Mouse (Mus musculus): ENCODE data around the gene Ppp1r27. TPM values are rescaled to one million over a fixed set of nuclear protein-coding genes. Genes with fewer than 3 reads are reported as not detected.
A peak's percentile ranks its signal among the peaks of the same experiment; 100 is the strongest.

The Ppp1r27 gene
- polyA plus RNA-seq, 1 experiment from 2014 or later: 1.7 TPM

- no peaks in the 10 kb centered on the region for H3K9me3 ChIP-seq
- H3K27ac ChIP-seq: no peak overlapping the region
- H3K4me2 ChIP-seq: no peak overlapping the region
- no peaks in the 10 kb centered on the region for H3K27me3 ChIP-seq
- no peak overlapping the region for H3K9ac ChIP-seq
- WGBS: 59% methylated on average over 5 of the region's 5 CpGs
- H3K36me3 ChIP-seq: no peaks in the 10 kb centered on the region
- no peak for ATAC-seq (ENCODE audit: borderline replicate concordance, extremely low read depth, low FRiP score, low TSS enrichment)
- H3K4me3 ChIP-seq: no peak overlapping the region
- peaks cover 23% of the 10 kb centered on the region for H3K4me1 ChIP-seq
Measured at GRCm38 (mm10) chr11:120552736-120553135, 1.8 kb upstream of the Ppp1r27 start.

GRCm38 (mm10) chr11:120549986-120550809, 734 bp downstream of the Ppp1r27 start:
- Histone ChIP-seq H3K36me3 (no peaks in the 10 kb centered on the region), H3K9me3 (no peaks in the 10 kb centered on the region), H3K27me3 (no peaks in the 10 kb centered on the region), H3K9ac (peak overlapping the region; percentile 99), H3K4me3 (peak overlapping the region; percentile 95), H3K27ac (peak overlapping the region; percentile 96), H3K4me1 (peaks cover 27% of the 10 kb centered on the region), H3K4me2 (peak overlapping the region; percentile 89)
- ATAC-seq (ENCODE audit: borderline replicate concordance, extremely low read depth, low FRiP score, low TSS enrichment): no peak
- 52% methylated on average over 11 of the region's 11 CpGs for WGBS

GRCm38 (mm10) chr11:120549168-120549945, 1.6 kb downstream of the Ppp1r27 start, which contains the start of gene Mcrip1:
TSS of gene Mcrip1 (minus strand) at chr11:120549727.
- Histone ChIP-seq H3K9me3 (no peaks in the 10 kb centered on the region), H3K4me2 (peak within 1 kb of the TSS; percentile 89), H3K27me3 (no peaks in the 10 kb centered on the region), H3K36me3 (peaks cover 3% of the 10 kb centered on the region), H3K9ac (peak within 1 kb of the TSS; percentile 99), H3K27ac (peak within 1 kb of the TSS; percentile 96), H3K4me1 (peaks cover 27% of the 10 kb centered on the region), H3K4me3 (peak within 1 kb of the TSS; percentile 95)
- WGBS: under 1% methylated on average over 71 of the region's 87 CpGs
- ATAC-seq (ENCODE audit: borderline replicate concordance, extremely low read depth, low FRiP score, low TSS enrichment): peak; percentile 84

GRCm38 (mm10) chr11:120548786-120549167, 2.2 kb downstream of the Ppp1r27 start:
- no peaks in the 10 kb centered on the region for H3K27me3 ChIP-seq
- ATAC-seq (ENCODE audit: borderline replicate concordance, extremely low read depth, low FRiP score, low TSS enrichment): no peak
- no peaks in the 10 kb centered on the region for H3K9me3 ChIP-seq
- WGBS: 14% methylated on average over 7 of the region's 7 CpGs
- peaks cover 27% of the 10 kb centered on the region for H3K4me1 ChIP-seq
- H3K9ac ChIP-seq: peak overlapping the region; percentile 99
- peak overlapping the region; percentile 96 for H3K27ac ChIP-seq
- peak overlapping the region; percentile 89 for H3K4me2 ChIP-seq
- peak overlapping the region; percentile 95 for H3K4me3 ChIP-seq
- H3K36me3 ChIP-seq: peaks cover 9% of the 10 kb centered on the region

GRCm38 (mm10) chr11:120548214-120548613, 2.7 kb downstream of the Ppp1r27 start:
- H3K4me3 ChIP-seq: peak overlapping the region; percentile 95; the same call in 1 of the 2 replicates

GRCm38 (mm10) chr11:120547469-120547868, 3.5 kb downstream of the Ppp1r27 start:
- peaks cover 27% of the 10 kb centered on the region for H3K4me1 ChIP-seq
- 46% methylated on average over 2 of the region's 2 CpGs for WGBS
- H3K9ac ChIP-seq: no peak overlapping the region
- H3K4me2 ChIP-seq: no peak overlapping the region
- H3K36me3 ChIP-seq: peaks cover 22% of the 10 kb centered on the region
- no peaks in the 10 kb centered on the region for H3K9me3 ChIP-seq
- no peak overlapping the region for H3K4me3 ChIP-seq
- no peak for ATAC-seq (ENCODE audit: borderline replicate concordance, extremely low read depth, low FRiP score, low TSS enrichment)
- no peak overlapping the region for H3K27ac ChIP-seq
- H3K27me3 ChIP-seq: no peaks in the 10 kb centered on the region

More at GRCm38 (mm10) chr11:120548214-120548613, 2.7 kb downstream of the Ppp1r27 start:
- Histone ChIP-seq H3K4me1 (peaks cover 27% of the 10 kb centered on the region), H3K27me3 (no peaks in the 10 kb centered on the region), H3K9me3 (no peaks in the 10 kb centered on the region), H3K4me2 (peak overlapping the region; percentile 89), H3K27ac (no peak overlapping the region), H3K9ac (peak overlapping the region; percentile 99; the same call in 1 of the 2 replicates), H3K36me3 (peaks cover 15% of the 10 kb centered on the region)
- 70% methylated on average over 3 of the region's 3 CpGs for WGBS
- ATAC-seq (ENCODE audit: borderline replicate concordance, extremely low read depth, low FRiP score, low TSS enrichment): no peak

GRCm38 (mm10) chr11:120545964-120546363, 5.0 kb downstream of the Ppp1r27 start:
- 91% methylated on average over 3 of the region's 3 CpGs for WGBS
- no peak overlapping the region for H3K4me3 ChIP-seq
- H3K36me3 ChIP-seq: peaks cover 25% of the 10 kb centered on the region
- peaks cover 27% of the 10 kb centered on the region for H3K4me1 ChIP-seq
- ATAC-seq (ENCODE audit: borderline replicate concordance, extremely low read depth, low FRiP score, low TSS enrichment): no peak
- H3K27me3 ChIP-seq: no peaks in the 10 kb centered on the region
- no peak overlapping the region for H3K27ac ChIP-seq
- H3K4me2 ChIP-seq: no peak overlapping the region
- no peaks in the 10 kb centered on the region for H3K9me3 ChIP-seq
- H3K9ac ChIP-seq: no peak overlapping the region

- H3K4me2 ChIP-seq: no peak overlapping the region
- peaks cover 28% of the 10 kb centered on the region for H3K4me1 ChIP-seq
- no peak overlapping the region for H3K4me3 ChIP-seq
- H3K9ac ChIP-seq: no peak overlapping the region
- H3K36me3 ChIP-seq: peaks cover 25% of the 10 kb centered on the region
- H3K9me3 ChIP-seq: no peaks in the 10 kb centered on the region
- no peak overlapping the region for H3K27ac ChIP-seq
- H3K27me3 ChIP-seq: no peaks in the 10 kb centered on the region
- 76% methylated on average over 6 of the region's 6 CpGs for WGBS
- no peak for ATAC-seq (ENCODE audit: borderline replicate concordance, extremely low read depth, low FRiP score, low TSS enrichment)
Measured at GRCm38 (mm10) chr11:120542376-120542775, 8.6 kb downstream of the Ppp1r27 start.

- WGBS: 39% methylated on average over 4 of the region's 4 CpGs
- ATAC-seq (ENCODE audit: borderline replicate concordance, extremely low read depth, low FRiP score, low TSS enrichment): no peak
- no peak overlapping the region for H3K9ac ChIP-seq
- no peaks in the 10 kb centered on the region for H3K9me3 ChIP-seq
- peaks cover 25% of the 10 kb centered on the region for H3K36me3 ChIP-seq
- H3K4me2 ChIP-seq: no peak overlapping the region
- H3K27ac ChIP-seq: no peak overlapping the region
- no peak overlapping the region for H3K4me3 ChIP-seq
- H3K27me3 ChIP-seq: no peaks in the 10 kb centered on the region
- peaks cover 27% of the 10 kb centered on the region for H3K4me1 ChIP-seq
Measured at GRCm38 (mm10) chr11:120541907-120542306, 9.0 kb downstream of the Ppp1r27 start.

GRCm38 (mm10) chr11:120539285-120540014, 11.5 kb downstream of the Ppp1r27 start:
- WGBS: 22% methylated on average over 10 of the region's 10 CpGs

GRCm38 (mm10) chr11:120538955-120539284, 12.0 kb downstream of the Ppp1r27 start:
- 0 out of 2 replicates have a peak, but pooled peaks cover 2% of the 10 kb centered on the region for H3K27me3 ChIP-seq
- peaks cover 17% of the 10 kb centered on the region for H3K36me3 ChIP-seq
- no peak overlapping the region for H3K9ac ChIP-seq
- no peak overlapping the region for H3K4me2 ChIP-seq
- H3K4me1 ChIP-seq: peaks cover 27% of the 10 kb centered on the region
- H3K9me3 ChIP-seq: no peaks in the 10 kb centered on the region
- no peak overlapping the region for H3K4me3 ChIP-seq
- no peak for ATAC-seq (ENCODE audit: borderline replicate concordance, extremely low read depth, low FRiP score, low TSS enrichment)
- WGBS: 37% methylated on average over 8 of the region's 8 CpGs
- peak overlapping the region; percentile 84 for H3K27ac ChIP-seq

More at GRCm38 (mm10) chr11:120539285-120540014, 11.5 kb downstream of the Ppp1r27 start:
- Histone ChIP-seq H3K9ac (0 out of 2 replicates have a peak overlapping the region, but pooled peaks have one; percentile 9), H3K27me3 (no peaks in the 10 kb centered on the region), H3K4me2 (peak overlapping the region; percentile 8; the same call in 1 of the 2 replicates), H3K9me3 (no peaks in the 10 kb centered on the region), H3K36me3 (peaks cover 23% of the 10 kb centered on the region), H3K4me1 (peaks cover 27% of the 10 kb centered on the region), H3K4me3 (no peak overlapping the region), H3K27ac (peak overlapping the region; percentile 84)
- peak; percentile 70 for ATAC-seq (ENCODE audit: borderline replicate concordance, extremely low read depth, low FRiP score, low TSS enrichment)

All from lung, embryonic 15.5 days (tissue).